Mouse (Mus musculus): ENCODE results near the gene Cox4i1. TPM values are rescaled to one million over a fixed set of nuclear protein-coding genes. Genes with fewer than 3 reads are reported as not detected.

The Cox4i1 gene
- polyA plus RNA-seq, 1 experiment: 4,844 TPM

DNA sequence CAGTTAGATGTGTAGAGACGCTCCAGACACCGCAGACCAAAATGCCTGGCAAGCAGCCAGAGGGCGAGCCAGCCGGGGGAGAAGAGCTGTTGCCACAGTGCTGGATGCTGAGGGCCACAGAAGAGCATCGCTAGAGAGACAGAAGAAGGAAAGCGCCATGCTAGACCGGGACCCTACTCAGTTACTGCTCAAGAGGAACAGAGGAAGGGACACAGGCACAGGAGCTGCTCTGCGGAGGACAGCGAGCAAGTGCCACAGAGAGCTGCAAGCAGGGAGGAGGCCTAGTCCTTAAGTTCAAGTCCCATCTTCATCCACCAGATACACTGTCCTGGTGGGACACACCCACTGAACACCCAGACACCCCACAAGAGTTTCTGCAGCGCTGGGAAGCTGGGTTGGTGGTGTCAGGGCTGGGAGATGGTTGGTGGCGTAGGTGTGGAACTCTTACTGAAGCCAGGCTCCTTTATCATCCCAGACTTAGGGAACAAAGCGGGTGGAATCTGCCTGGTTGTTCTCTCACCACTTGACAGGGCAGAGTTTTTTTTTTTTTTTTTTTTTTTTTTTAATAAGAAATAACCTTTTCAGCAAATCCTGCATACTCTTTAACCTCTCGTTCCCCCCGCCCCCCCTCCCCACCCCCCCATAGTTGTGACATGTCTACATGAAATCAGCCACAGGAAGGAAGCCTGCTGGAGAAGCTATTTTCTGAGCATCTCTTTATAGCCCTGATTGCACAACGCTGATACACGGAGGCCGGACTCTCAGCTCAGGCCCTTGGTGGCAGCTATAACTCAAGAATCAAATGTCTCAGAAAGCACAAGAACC, 29.3 kb downstream of the Cox4i1 start:
- Histone ChIP-seq H3K4me3 (ENCODE audit: insufficient read depth, low read depth, low read length) (no peak overlapping the region), H3K4me1 (ENCODE audit: control insufficient read depth, insufficient read depth, insufficient read length, low read length) (peaks cover 19% of the 10 kb centered on the region), H3K27ac (replicated peaks; ENCODE audit: low read depth, low read length) (no peak overlapping the region)

DNA sequence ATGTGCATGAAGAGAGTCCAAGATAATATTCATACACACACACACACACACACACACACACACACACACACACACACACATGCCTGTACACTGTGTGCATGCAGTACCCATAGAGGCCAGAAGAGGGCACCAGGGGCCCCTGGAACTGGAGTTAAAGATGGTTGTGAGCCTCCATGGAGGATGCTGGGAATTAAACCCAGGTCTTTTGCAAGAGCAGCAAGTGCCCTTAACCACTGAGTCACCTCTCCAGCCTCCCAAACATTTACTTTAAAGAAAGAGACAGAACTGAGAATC, 29.9 kb downstream of the Cox4i1 start:
- peaks cover 19% of the 10 kb centered on the region for H3K4me1 ChIP-seq (ENCODE audit: control insufficient read depth, insufficient read depth, insufficient read length, low read length)
- H3K4me3 ChIP-seq (ENCODE audit: insufficient read depth, low read depth, low read length): no peak overlapping the region
- H3K27ac ChIP-seq (replicated peaks; ENCODE audit: low read depth, low read length): no peak overlapping the region

DNA sequence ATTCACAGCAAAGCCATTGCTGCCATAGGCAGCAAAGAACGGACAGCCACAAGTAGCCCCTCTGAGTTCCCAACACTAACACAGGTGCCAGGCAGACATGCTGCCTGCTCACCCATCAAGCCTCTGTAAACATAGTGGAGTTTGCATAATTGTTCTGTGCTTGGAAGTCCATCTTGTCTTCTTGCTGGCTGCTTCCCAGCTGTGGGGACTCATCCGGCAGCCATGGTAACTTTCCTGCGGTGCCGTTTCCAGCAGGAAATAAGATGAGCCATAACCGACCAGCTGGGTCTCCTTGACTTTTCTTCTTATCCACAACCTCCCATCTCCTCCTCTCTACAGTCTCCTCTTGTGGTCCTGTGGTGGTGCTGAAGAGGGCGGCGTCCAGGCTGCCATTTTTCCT, 30.4 kb downstream of the Cox4i1 start:
- no peak overlapping the region for H3K4me3 ChIP-seq (ENCODE audit: insufficient read depth, low read depth, low read length)
- no peak overlapping the region; the same call in 1 of the 2 replicates for H3K27ac ChIP-seq (replicated peaks; ENCODE audit: low read depth, low read length)
- H3K4me1 ChIP-seq (ENCODE audit: control insufficient read depth, insufficient read depth, insufficient read length, low read length): peaks cover 19% of the 10 kb centered on the region

DNA sequence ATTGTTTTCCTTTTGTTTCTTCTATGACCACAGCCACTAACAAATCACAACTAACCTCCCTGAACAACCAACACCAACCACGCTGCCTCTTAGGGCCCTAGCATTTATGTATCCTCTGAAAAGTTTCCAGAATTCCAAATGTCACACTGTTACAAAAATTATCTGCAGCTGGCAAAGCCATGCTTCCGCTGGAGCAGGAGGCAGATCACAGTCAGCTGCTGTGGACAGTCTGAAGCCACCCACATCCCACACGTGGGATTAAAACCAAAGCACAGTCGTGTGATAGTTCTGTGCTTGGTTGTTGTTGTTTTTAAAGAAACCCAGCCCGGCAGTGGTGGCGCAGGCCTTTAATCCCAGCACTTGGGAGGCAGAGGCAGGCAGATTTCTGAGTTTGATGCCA, 31.1 kb downstream of the Cox4i1 start:
- Histone ChIP-seq H3K4me3 (ENCODE audit: insufficient read depth, low read depth, low read length) (no peak overlapping the region), H3K27ac (replicated peaks; ENCODE audit: low read depth, low read length) (0 out of 2 replicates have a peak overlapping the region, but pooled peaks have one; percentile 20), H3K4me1 (ENCODE audit: control insufficient read depth, insufficient read depth, insufficient read length, low read length) (peaks cover 16% of the 10 kb centered on the region)

DNA sequence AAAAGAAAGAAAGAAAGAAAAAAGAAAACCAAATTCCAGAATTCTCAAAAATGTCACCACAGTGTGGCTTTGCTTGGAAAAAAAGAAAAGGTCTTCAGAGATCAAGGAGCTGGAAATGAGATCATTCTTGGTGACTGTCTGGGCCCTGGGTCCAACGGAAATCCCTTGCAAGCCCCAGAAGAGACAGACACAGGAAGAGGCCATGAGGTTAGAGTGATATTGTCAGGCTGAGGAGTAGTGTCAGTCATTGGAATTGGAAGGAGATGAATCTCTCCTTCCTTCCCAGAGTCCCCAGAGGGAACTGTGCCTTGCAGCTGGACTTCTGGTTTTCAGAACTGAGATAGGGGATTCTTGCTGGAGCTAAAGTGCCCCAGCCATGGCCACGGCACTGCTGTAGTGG, 31.5 kb downstream of the Cox4i1 start:
- peak overlapping the region; percentile 46; the same call in 1 of the 2 replicates for H3K27ac ChIP-seq (replicated peaks; ENCODE audit: low read depth, low read length)
- H3K4me3 ChIP-seq (ENCODE audit: insufficient read depth, low read depth, low read length): no peak overlapping the region
- peaks cover 16% of the 10 kb centered on the region for H3K4me1 ChIP-seq (ENCODE audit: control insufficient read depth, insufficient read depth, insufficient read length, low read length)

DNA sequence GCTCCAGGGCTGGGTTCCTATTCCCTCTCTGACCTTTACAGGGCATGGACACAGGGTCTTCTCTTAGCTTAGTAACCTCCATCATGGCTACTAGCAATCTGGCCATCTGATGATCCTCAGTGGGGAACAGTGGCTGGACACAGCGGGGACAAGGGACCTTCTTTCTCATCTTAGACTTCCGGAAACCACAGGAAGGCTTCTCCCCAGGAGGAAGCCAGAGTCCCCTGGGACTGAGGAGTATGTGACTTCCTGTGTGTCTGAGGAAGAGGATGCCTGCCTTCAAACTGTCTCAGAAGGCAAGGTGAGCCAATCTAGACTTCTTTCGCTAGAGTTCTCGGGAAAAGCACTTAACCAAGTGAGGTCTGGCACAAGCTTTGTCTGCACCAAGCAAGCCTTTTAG, 32.0 kb downstream of the Cox4i1 start:
- Histone ChIP-seq H3K27ac (replicated peaks; ENCODE audit: low read depth, low read length) (peak overlapping the region; percentile 46; the same call in 1 of the 2 replicates), H3K4me1 (ENCODE audit: control insufficient read depth, insufficient read depth, insufficient read length, low read length) (peaks cover 16% of the 10 kb centered on the region), H3K4me3 (ENCODE audit: insufficient read depth, low read depth, low read length) (no peak overlapping the region)

DNA sequence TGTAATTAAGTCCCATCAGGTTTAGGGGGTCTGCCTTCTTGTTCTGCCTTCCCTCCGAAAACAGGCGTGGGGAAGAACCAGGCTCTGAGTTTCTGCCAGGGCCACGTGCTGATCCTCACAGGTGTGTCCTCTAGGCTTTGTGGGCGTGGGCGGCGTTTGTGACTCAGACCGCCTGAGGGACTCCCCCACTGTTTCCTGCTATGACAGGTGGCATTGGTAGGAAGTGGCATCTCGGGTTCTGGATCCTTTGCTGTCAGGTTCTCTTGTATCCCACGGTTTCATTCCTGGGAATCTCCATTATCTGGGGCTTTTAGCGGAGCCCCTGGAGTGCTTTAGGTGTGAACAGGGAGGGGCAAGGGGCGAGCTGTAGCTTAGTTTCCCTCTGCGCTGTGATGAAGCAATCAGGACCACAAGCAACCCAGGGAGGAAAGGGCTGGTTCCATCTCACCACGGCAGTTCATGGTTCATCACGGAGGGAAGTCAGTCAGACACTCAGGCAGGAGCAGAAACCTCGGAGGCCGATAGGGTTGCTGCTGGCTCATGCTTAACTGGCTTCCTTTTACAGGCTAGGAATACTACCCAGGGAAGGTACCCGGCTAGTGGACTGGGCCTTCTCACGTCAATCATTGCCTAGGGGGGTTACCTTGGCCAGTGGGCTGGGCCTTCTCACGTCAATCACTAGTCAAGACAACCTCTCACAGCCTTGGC, 33.9 kb downstream of the Cox4i1 start:
- no peak overlapping the region for H3K27ac ChIP-seq (replicated peaks; ENCODE audit: low read depth, low read length)
- no peak overlapping the region for H3K4me3 ChIP-seq (ENCODE audit: insufficient read depth, low read depth, low read length)
- peaks cover 13% of the 10 kb centered on the region for H3K4me1 ChIP-seq (ENCODE audit: control insufficient read depth, insufficient read depth, insufficient read length, low read length)

DNA sequence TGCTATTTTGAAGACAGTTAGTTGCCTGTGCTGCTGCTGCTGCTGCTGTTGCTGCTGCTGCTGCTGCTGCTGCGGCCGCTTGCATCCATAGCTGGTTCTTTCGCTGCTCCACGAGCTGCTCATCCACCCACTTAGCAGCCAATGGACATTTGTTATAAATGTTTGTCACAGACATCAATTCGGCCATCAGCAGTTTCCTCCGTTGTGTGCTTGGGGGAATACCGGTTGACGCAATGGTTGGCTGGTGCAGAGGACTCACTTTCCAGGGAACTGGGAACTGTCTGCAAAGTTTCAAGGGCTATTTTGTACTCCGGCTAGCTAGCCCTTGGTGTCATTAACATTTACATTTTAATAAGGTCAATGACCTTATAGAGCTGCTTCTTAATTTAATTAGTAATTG, 36.2 kb downstream of the Cox4i1 start:
- Histone ChIP-seq H3K4me3 (ENCODE audit: insufficient read depth, low read depth, low read length) (no peak overlapping the region), H3K27ac (replicated peaks; ENCODE audit: low read depth, low read length) (no peak overlapping the region), H3K4me1 (ENCODE audit: control insufficient read depth, insufficient read depth, insufficient read length, low read length) (peaks cover 7% of the 10 kb centered on the region)

DNA sequence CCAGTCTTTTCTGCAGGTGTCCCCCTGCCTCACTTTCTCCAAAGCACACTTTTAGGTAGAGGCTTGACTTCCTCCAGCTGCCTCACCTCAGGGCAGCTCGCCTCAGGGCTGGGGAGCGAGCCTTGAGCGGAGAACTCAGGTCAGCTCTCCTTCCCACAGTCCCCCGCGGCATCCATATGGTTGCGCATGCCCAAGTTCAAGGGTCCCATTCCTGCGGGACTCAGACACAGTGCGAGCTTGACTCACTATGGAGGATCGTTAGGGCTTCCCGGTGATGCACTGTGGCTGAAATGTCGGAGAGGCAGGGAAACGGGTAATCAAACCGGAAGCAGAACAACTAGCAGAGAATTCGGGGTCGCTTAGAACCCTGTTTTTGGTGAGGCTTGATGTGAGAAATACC, 37.1 kb downstream of the Cox4i1 start:
- Histone ChIP-seq H3K27ac (replicated peaks; ENCODE audit: low read depth, low read length) (no peak overlapping the region), H3K4me3 (ENCODE audit: insufficient read depth, low read depth, low read length) (no peak overlapping the region), H3K4me1 (ENCODE audit: control insufficient read depth, insufficient read depth, insufficient read length, low read length) (peaks cover under 1% of the 10 kb centered on the region; the same call in 1 of the 2 replicates)

DNA sequence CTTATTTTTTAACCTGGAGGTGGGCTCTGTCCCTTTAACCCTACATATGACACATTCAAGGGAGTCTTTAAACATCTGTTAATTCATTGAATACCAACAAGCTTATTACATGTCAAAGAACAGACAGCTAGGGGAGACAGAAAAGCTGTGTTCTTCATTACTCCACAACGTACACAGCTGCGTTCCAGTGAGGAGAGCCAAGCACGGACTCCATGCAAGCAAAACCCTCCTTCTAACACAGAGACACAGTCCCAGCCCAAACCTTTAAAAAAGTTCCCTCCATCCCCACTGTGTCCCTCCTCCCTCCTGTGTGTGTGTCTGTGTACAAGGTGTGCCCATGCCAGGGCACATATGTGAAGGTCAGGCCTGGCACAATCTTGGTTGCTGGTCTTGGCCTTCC, 38.2 kb downstream of the Cox4i1 start:
- Histone ChIP-seq H3K27ac (replicated peaks; ENCODE audit: low read depth, low read length) (no peak overlapping the region), H3K4me1 (ENCODE audit: control insufficient read depth, insufficient read depth, insufficient read length, low read length) (no peaks in the 10 kb centered on the region), H3K4me3 (ENCODE audit: insufficient read depth, low read depth, low read length) (no peak overlapping the region)

DNA sequence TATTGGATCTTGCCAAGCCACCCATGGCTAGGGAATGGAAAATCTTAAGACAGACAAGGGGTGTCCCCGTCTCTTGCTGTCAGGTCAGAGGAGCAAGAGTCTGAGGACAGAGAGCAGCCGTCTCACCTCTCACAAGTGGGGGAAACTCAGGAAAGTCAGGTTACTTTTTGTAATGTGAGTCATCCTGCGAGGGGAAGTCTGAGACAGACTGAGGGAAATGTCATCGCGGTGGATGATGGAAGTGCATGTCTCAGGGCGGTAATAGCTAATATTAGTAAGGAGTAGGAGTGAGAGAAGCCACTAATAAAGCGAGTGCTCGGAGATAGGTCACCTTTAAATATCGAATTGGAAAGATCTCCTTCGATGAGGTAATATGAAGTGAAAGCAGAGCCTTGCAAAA, 41.2 kb downstream of the Cox4i1 start:
- Histone ChIP-seq H3K4me3 (ENCODE audit: insufficient read depth, low read depth, low read length) (no peak overlapping the region), H3K27ac (replicated peaks; ENCODE audit: low read depth, low read length) (no peak overlapping the region), H3K4me1 (ENCODE audit: control insufficient read depth, insufficient read depth, insufficient read length, low read length) (no peaks in the 10 kb centered on the region)

DNA sequence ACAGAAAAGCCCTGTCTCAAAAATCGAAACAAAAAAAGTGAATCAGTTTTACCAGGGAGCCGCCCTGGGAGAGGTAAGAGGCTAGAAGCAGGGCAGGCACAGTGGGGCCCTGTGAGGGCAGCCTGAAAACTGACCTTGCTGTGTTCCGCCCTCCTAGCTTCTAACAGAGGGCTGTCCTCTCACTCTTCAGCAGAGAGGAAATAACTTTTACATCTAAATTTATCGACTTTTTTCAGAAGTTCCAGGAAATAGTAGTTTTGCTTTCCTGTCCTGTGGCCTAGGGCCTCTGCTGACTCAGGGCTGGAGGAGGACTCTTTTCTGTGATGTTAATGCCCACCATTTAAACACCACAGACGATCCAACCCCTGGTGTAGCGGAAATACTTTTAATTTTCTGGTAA, 47.2 kb downstream of the Cox4i1 start:
- 0 out of 2 replicates have a peak overlapping the region, but pooled peaks have one; percentile 29 for H3K27ac ChIP-seq (replicated peaks; ENCODE audit: low read depth, low read length)
- no peak overlapping the region for H3K4me3 ChIP-seq (ENCODE audit: insufficient read depth, low read depth, low read length)
- H3K4me1 ChIP-seq (ENCODE audit: control insufficient read depth, insufficient read depth, insufficient read length, low read length): no peaks in the 10 kb centered on the region

DNA sequence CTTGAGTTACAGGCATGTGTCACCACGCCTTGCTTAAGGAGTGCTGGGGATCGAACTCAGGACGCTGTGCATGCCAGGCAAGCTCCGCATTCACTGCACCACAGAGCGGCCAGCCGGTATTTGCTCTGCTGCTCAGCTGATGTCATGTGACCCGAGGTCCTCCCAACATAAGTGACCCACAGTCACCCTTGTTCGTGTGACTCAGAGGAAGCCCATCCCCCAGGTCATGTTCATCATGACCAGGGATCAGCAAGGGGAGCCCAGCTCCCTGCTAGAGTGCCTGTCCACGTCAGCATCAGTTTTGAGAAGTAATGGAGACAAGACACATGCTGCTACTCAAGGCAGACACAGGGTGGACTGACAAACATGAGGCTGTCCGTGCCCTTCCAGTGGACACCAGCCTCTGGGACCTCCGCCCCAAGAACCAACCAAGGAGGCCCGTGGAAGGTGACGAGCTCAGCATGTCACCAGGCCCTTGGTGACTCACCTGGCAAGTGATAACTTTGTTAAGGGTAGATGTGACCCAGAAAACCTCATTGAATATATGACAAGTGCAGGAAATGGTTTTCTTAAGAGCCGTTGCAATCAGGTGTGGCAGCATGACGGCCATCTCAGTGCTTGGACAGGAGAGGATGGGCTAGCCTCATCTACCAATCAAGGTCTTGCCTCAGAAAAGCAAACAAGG, 48.1 kb downstream of the Cox4i1 start:
- no peaks in the 10 kb centered on the region for H3K4me1 ChIP-seq (ENCODE audit: control insufficient read depth, insufficient read depth, insufficient read length, low read length)
- H3K27ac ChIP-seq (replicated peaks; ENCODE audit: low read depth, low read length): no peak overlapping the region
- H3K4me3 ChIP-seq (ENCODE audit: insufficient read depth, low read depth, low read length): no peak overlapping the region

DNA sequence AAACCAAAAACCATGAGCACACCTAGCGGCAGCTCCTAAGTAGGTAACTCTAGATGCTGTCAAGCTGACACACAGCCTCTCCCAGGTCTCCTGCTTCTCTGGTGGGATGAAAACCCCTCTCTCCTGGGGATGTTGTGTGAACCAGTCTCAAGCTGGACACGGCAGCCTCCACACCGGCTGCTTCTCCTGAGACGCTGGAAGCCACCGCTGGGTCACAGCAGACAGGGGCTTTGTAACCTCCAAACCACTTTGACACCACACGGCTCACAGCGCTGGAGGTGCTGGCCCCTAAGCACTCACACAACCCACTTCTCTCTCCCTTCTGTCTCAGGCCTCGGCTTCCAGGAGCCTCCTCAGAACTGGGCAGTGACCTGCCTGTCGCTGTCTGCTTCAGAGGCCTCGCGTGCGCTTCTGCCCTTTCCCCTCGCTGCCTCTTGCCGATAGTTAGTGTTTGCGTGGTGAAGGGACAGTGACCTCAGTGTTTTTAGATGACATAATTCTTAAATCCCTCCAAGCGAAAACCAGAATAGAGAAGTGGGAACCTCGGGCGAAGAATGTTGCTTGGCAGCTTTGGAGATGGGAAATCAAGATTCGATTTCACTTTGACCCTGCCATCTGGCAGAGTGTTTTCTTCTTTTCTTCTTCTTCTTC, 51.7 kb downstream of the Cox4i1 start:
- no peak overlapping the region for H3K4me3 ChIP-seq (ENCODE audit: insufficient read depth, low read depth, low read length)
- peak overlapping the region; percentile 55 for H3K27ac ChIP-seq (replicated peaks; ENCODE audit: low read depth, low read length)
- no peaks in the 10 kb centered on the region for H3K4me1 ChIP-seq (ENCODE audit: control insufficient read depth, insufficient read depth, insufficient read length, low read length)

DNA sequence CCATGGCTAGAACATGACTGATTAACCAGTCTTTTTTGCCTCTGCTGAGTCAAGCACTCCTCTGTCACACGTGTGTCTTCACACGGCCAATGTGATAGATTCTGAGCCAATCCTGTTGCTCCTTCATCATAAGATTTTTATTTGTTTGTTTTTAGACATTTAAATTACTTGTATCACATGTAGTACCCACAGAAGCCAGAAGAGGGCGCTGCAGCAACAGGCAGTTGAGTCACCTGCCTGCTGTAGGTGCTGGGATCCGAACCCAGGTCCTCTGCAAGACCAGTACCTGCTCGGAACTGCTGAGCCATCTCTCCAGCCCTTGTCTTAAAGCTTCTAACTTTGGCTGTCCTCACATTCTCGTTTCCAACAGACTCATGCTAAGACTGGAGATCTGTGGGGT, 55.0 kb downstream of the Cox4i1 start:
- Histone ChIP-seq H3K4me3 (ENCODE audit: insufficient read depth, low read depth, low read length) (no peak overlapping the region), H3K4me1 (ENCODE audit: control insufficient read depth, insufficient read depth, insufficient read length, low read length) (no peaks in the 10 kb centered on the region), H3K27ac (replicated peaks; ENCODE audit: low read depth, low read length) (no peak overlapping the region)
